Mouse (Mus musculus): Measurements from ENCODE around the gene Jhy. TPM values are rescaled to one million over a fixed set of nuclear protein-coding genes. Genes with fewer than 3 reads are reported as not detected.

The Jhy gene
- polyA plus RNA-seq, 1 experiment from 2014 or later, result 0.09 TPM

- Histone ChIP-seq H3K4me1 (no peaks in the 10 kb centered on the region), H3K36me3 (no peaks in the 10 kb centered on the region), H3K9me3 (no peaks in the 10 kb centered on the region), H3K27ac (no peak overlapping the region), H3K4me3 (no peak overlapping the region), H3K27me3 (ENCODE audit: insufficient read depth, poor library complexity, severe bottlenecking) (peaks cover 73% of the 10 kb centered on the region)
- no peak for DNase-seq (ENCODE audit: low spot score)
- 84% methylated on average over 6 of the region's 6 CpGs for WGBS
These were observed 71.5 kb downstream of the Jhy start for GRCm38 (mm10) chr9:40892456-40892855.

GRCm38 (mm10) chr9:40889389-40889788 lies 74.5 kb downstream of the Jhy start:
- DNase-seq (ENCODE audit: low spot score), result no peak
- WGBS, result 51% methylated on average over 12 of the region's 12 CpGs
- Histone ChIP-seq H3K27ac (no peak overlapping the region), H3K36me3 (no peaks in the 10 kb centered on the region), H3K9me3 (no peaks in the 10 kb centered on the region), H3K27me3 (ENCODE audit: insufficient read depth, poor library complexity, severe bottlenecking) (peaks cover 86% of the 10 kb centered on the region), H3K4me1 (no peaks in the 10 kb centered on the region), H3K4me3 (no peak overlapping the region)

- Histone ChIP-seq H3K27me3 (ENCODE audit: insufficient read depth, poor library complexity, severe bottlenecking) (peaks cover 94% of the 10 kb centered on the region), H3K9me3 (no peaks in the 10 kb centered on the region), H3K27ac (no peak overlapping the region), H3K4me1 (no peaks in the 10 kb centered on the region), H3K4me3 (no peak overlapping the region), H3K36me3 (no peaks in the 10 kb centered on the region)
- DNase-seq (ENCODE audit: low spot score), result no peak
- WGBS, result 41% methylated on average over 10 of the region's 10 CpGs
These were observed 78.2 kb downstream of the Jhy start for GRCm38 (mm10) chr9:40885669-40886068.

GRCm38 (mm10) chr9:40878998-40879397 lies 84.9 kb downstream of the Jhy start:
- Histone ChIP-seq H3K27me3 (ENCODE audit: insufficient read depth, poor library complexity, severe bottlenecking) (peaks cover 99% of the 10 kb centered on the region), H3K27ac (no peak overlapping the region), H3K4me3 (no peak overlapping the region), H3K36me3 (no peaks in the 10 kb centered on the region), H3K4me1 (peaks cover 15% of the 10 kb centered on the region), H3K9me3 (no peaks in the 10 kb centered on the region)
- 1% methylated on average over 14 of the region's 14 CpGs for WGBS
- no peak for DNase-seq (ENCODE audit: low spot score)

GRCm38 (mm10) chr9:40878291-40878945 lies 85.5 kb downstream of the Jhy start:
- H3K27ac ChIP-seq, result no peak overlapping the region
- H3K4me3 ChIP-seq, result peak overlapping the region; percentile 47
- DNase-seq (ENCODE audit: low spot score), result no peak
- H3K36me3 ChIP-seq, result no peaks in the 10 kb centered on the region
- H3K9me3 ChIP-seq, result no peaks in the 10 kb centered on the region
- WGBS, result 1% methylated on average over 32 of the region's 32 CpGs
- peaks cover 99% of the 10 kb centered on the region for H3K27me3 ChIP-seq (ENCODE audit: insufficient read depth, poor library complexity, severe bottlenecking)
- H3K4me1 ChIP-seq, result peaks cover 18% of the 10 kb centered on the region

- Histone ChIP-seq H3K27ac (no peak overlapping the region), H3K4me1 (peaks cover 18% of the 10 kb centered on the region), H3K9me3 (no peaks in the 10 kb centered on the region), H3K36me3 (no peaks in the 10 kb centered on the region), H3K27me3 (ENCODE audit: insufficient read depth, poor library complexity, severe bottlenecking) (peaks cover 99% of the 10 kb centered on the region), H3K4me3 (peak overlapping the region; percentile 47)
- under 1% methylated on average over 29 of the region's 29 CpGs for WGBS
- no peak for DNase-seq (ENCODE audit: low spot score)
These were observed 86.1 kb downstream of the Jhy start for GRCm38 (mm10) chr9:40877881-40878235.

- H3K36me3 ChIP-seq, result no peaks in the 10 kb centered on the region
- no peaks in the 10 kb centered on the region for H3K9me3 ChIP-seq
- no peak overlapping the region for H3K27ac ChIP-seq
- peak overlapping the region; percentile 47 for H3K4me3 ChIP-seq
- peaks cover 100% of the 10 kb centered on the region for H3K27me3 ChIP-seq (ENCODE audit: insufficient read depth, poor library complexity, severe bottlenecking)
- no peak for DNase-seq (ENCODE audit: low spot score)
- H3K4me1 ChIP-seq, result peaks cover 18% of the 10 kb centered on the region
- 2% methylated on average over 42 of the region's 42 CpGs for WGBS
These were observed 86.6 kb downstream of the Jhy start for GRCm38 (mm10) chr9:40877146-40877880.

- Histone ChIP-seq H3K36me3 (no peaks in the 10 kb centered on the region), H3K4me3 (no peak overlapping the region), H3K4me1 (peaks cover 21% of the 10 kb centered on the region), H3K27ac (no peak overlapping the region), H3K27me3 (ENCODE audit: insufficient read depth, poor library complexity, severe bottlenecking) (peaks cover 100% of the 10 kb centered on the region), H3K9me3 (no peaks in the 10 kb centered on the region)
- 9% methylated on average over 5 of the region's 5 CpGs for WGBS
- DNase-seq (ENCODE audit: low spot score), result no peak
These were observed 87.2 kb downstream of the Jhy start for GRCm38 (mm10) chr9:40876693-40877092.

- 2% methylated on average over 29 of the region's 29 CpGs for WGBS
- DNase-seq (ENCODE audit: low spot score), result no peak
- Histone ChIP-seq H3K9me3 (no peaks in the 10 kb centered on the region), H3K27ac (no peak overlapping the region), H3K27me3 (ENCODE audit: insufficient read depth, poor library complexity, severe bottlenecking) (peaks cover 100% of the 10 kb centered on the region), H3K4me1 (peaks cover 26% of the 10 kb centered on the region), H3K4me3 (no peak overlapping the region), H3K36me3 (no peaks in the 10 kb centered on the region)
These were observed 87.8 kb downstream of the Jhy start for GRCm38 (mm10) chr9:40876164-40876563.

- WGBS, result 4% methylated on average over 17 of the region's 17 CpGs
- H3K27ac ChIP-seq, result no peak overlapping the region
- no peak for DNase-seq (ENCODE audit: low spot score)
- H3K27me3 ChIP-seq (ENCODE audit: insufficient read depth, poor library complexity, severe bottlenecking), result peaks cover 98% of the 10 kb centered on the region
- peaks cover 27% of the 10 kb centered on the region for H3K4me1 ChIP-seq
- H3K4me3 ChIP-seq, result no peak overlapping the region
- H3K9me3 ChIP-seq, result no peaks in the 10 kb centered on the region
- H3K36me3 ChIP-seq, result no peaks in the 10 kb centered on the region
These were observed 88.5 kb downstream of the Jhy start for GRCm38 (mm10) chr9:40875431-40875830.

GRCm38 (mm10) chr9:40874961-40875360 lies 89.0 kb downstream of the Jhy start:
- H3K4me1 ChIP-seq, result peaks cover 27% of the 10 kb centered on the region
- WGBS, result 4% methylated on average over 4 of the region's 4 CpGs
- DNase-seq (ENCODE audit: low spot score), result no peak
- no peaks in the 10 kb centered on the region for H3K9me3 ChIP-seq
- no peak overlapping the region for H3K4me3 ChIP-seq
- no peaks in the 10 kb centered on the region for H3K36me3 ChIP-seq
- no peak overlapping the region for H3K27ac ChIP-seq
- peaks cover 98% of the 10 kb centered on the region for H3K27me3 ChIP-seq (ENCODE audit: insufficient read depth, poor library complexity, severe bottlenecking)

GRCm38 (mm10) chr9:40873556-40874470 lies 90.1 kb downstream of the Jhy start, which contains the start of gene Bsx:
TSS of gene Bsx (plus strand) at chr9:40874127.
- 5% methylated on average over 32 of the region's 32 CpGs for WGBS
- H3K27me3 ChIP-seq (ENCODE audit: insufficient read depth, poor library complexity, severe bottlenecking), result peaks cover 98% of the 10 kb centered on the region
- no peak within 1 kb of the TSS for H3K27ac ChIP-seq
- peak within 1 kb of the TSS; percentile 42 for H3K4me3 ChIP-seq
- H3K9me3 ChIP-seq, result no peaks in the 10 kb centered on the region
- DNase-seq (ENCODE audit: low spot score), result peak; percentile 91
- peaks cover 27% of the 10 kb centered on the region for H3K4me1 ChIP-seq
- H3K36me3 ChIP-seq, result no peaks in the 10 kb centered on the region

- Histone ChIP-seq H3K36me3 (no peaks in the 10 kb centered on the region), H3K27me3 (ENCODE audit: insufficient read depth, poor library complexity, severe bottlenecking) (peaks cover 87% of the 10 kb centered on the region), H3K4me3 (peak overlapping the region; percentile 49), H3K27ac (no peak overlapping the region), H3K9me3 (no peaks in the 10 kb centered on the region), H3K4me1 (peaks cover 13% of the 10 kb centered on the region)
- no peak for DNase-seq (ENCODE audit: low spot score)
- 9% methylated on average over 8 of the region's 8 CpGs for WGBS
These were observed 91.8 kb downstream of the Jhy start for GRCm38 (mm10) chr9:40872156-40872478.

All from heart, embryonic 10.5 days (tissue).